Mouse (Mus musculus) gastrocnemius, adult 18-20 months (tissue): ENCODE results near the gene Pdgfc. TPM values are rescaled to one million over a fixed set of nuclear protein-coding genes. Genes with fewer than 3 reads are reported as not detected.
"Not testable (repeated sequence)": the region's sequence is repeated elsewhere in the genome, so short reads cannot be mapped to it uniquely, and the experiment has no call there.

Source experiments
- DNase-seq: peaks from one replicate; pipeline ENCODE4 v3.0.0; 2021; ENCODE audit warnings: low spot score
- total RNA-seq, 2 experiments: library from RNA; stranded (reverse); gene quantifications; 2 replicates each; pipeline ENCODE4 v1.2.3; 2021

Gene Pdgfc
- total RNA-seq, 2 experiments from 2014 or later = 1.9 to 3.5 TPM

DNA sequence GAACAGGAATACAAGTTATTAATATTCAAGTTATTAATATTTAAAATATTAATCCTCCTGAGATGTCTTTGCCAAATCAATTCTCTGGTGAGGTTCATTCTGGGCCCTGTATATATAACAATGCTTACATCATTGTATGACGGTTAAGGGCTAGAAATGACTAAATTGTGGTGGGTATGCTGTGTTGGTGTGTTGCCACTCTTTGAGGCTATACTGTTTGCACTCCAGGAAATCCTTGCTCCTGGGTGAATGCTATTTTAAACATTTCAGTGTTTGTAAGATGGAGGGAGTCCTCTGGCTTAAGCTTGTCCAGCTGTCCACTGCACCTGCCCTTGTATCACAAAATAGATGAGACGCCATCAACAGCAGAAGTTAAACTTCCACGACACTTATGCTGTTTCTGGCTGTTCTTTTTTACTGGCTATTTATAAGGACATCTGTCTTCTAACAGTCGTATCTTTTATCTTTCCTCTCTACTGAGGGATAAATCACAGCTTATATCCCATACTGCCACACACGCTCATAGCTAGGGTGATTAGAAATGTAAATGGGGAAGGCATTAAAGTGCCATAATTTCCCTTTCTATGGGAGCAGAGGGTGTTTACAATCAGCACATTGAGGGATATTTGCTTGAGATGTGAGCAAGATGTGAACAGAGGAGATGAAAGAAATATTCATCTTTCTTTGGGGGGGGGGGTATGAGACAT is 9.3 kb downstream of the Pdgfc start:
- DNase-seq = no peak

DNA sequence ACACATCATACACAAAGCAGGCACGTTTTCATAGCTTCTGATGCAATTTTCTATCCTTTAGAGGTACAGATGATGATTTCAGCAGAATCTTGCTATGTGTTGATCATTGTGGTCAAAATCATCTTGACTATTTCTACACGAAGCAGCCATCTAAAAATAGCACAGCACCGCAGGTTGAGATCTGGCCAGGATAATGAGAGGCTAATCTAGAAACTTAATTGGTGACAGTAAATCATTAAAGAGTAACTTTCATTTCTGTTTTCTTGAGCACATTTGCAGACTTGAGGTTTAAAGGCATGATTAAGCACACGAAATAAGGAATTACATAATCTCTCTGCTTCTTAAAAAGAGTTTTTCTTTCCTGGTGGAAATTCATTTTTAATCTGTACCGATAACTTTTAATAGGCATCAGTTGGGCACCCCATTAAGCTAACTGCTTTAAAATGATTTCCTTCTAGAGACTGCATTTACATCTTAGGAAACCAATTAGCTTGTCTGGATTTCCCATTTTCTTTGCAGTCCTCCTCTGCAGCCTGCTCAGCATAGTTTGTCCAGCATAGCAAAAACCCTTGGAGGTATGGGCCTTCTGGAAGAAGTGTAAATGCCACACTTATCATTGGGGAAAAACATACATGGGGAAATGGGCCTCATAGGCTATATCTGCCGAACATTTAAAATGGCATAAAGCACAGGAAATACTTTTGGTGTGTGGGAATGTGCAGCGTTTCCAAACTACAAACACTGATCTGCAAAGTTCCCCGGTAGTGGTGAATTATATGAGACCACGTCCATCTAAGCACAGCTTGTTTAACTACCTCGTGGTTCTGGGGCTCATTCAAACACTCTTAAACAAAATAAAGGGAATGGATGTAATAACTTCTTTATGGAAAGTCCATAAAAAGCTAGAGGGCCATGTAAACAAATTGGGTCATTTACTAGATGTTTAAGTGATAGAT is 10.7 kb downstream of the Pdgfc start:
- no peak for DNase-seq

DNA sequence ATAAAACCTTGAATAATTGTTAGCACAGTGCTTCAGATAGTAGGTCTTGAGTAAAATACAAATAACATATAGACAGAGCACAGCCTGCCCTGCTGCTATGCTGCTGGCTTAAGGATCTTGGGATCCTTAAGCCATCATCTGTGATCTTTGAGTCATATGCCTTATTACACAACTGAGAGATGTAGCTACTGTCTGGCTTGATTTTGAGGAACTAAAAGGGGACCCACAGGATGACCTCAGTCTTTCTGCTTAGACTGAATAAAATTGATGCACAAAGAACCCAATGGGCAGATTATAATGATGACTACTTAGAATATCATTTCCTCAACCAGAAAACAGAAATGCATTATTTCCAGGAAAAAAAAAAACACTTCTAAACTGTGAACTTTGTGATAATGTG is 15.3 kb downstream of the Pdgfc start:
- DNase-seq = no peak

DNA sequence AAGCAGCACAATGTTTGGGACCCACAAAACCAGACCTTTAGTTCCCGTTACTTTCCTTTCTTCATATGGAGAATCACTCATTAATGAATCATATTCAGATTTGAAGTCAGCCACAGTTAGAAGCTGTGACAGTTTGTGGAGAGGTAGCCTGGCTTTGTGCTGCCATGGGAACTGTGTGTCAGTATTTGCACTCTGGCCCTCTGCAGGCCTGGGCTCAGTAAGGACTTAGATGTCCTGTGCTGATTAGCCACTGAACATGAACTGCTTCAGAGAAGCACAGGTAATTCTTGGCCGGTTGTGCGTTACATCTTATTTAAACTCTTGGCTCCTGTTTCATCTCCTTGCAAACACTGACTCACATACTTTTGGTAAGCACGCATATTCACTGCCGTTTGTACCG is 16.2 kb downstream of the Pdgfc start:
- no peak for DNase-seq

DNA sequence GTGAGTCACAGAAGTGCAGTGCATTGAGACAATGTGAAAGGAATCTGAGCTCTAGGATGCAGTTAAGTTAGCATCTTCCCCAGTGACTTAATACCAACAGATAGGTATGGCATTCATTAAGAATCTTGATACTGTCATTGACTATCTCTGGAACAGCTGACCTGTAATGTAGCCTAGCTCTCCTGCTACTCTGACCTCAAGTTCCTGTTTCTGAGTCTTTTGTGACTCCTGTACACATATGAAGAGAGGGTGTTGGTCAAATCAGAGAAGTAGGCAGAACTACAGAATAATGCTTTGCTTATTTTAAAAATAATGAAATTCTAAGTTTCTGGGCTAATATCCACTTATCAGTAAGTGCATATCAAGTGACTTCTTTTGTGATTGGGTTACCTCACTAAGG is 17.9 kb downstream of the Pdgfc start:
- DNase-seq = no peak

DNA sequence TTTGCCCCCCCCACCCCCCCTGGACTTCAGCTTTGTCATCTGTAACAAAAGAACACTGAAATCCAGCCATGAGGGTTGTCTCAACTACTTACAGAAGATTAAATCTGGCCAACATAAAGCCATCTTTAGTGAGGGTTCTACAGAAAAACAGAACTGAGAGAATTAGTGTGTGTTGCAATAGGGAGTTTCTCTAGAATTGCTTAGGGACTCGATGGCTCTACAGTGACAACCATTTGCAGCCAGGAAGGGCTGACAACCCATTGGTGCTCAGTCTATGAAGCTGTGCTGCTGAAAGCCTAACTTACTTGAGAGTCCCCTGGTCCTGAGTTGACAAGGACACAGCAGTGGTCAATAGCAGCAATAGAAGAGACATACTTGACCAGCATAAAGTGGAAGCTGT is 21.5 kb downstream of the Pdgfc start:
- no peak for DNase-seq

DNA sequence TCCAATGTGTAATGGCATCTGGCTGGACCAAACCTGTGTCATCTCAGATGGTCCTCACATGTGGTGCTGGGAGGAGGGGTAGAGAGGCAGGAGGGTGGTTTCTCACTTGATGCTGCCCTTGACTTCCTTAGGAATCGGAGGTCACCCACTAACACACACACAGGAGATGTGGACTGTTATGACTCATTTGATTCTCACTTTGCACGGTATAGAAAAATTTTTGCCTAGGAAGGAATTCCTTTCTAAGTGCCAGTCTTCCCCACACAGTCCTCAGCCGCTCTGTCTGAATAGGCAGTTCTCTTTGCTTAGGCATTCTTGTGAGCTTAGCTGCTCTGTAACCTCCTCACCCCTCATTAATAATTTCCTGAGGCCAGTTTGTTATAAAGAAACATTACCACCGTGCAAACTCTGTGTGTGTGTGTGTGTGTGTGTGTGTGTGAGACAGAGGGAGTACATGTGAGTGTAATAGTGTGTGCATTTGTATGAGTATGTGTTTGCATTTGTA is 22.4 kb downstream of the Pdgfc start:
- DNase-seq = no peak

DNA sequence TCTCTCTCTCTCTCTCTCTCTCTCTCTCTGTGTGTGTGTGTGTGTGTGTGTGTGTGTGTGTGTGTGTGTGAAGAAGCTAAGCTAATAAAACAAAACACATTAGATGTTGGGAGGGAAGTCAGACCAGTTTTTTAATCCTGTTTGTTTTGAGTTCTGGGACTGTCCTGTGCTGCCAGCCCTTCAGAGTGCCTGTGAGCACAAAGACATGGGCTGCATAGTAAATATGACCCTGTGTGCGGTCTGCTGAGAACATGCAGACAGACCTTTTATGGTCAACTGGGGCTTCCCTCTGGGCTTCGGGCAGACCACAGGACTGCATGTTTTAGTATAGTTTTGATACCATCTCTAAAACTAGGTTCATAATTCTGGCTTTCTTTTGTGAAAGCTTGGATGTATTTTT is 32.3 kb downstream of the Pdgfc start:
- DNase-seq = no peak

DNA sequence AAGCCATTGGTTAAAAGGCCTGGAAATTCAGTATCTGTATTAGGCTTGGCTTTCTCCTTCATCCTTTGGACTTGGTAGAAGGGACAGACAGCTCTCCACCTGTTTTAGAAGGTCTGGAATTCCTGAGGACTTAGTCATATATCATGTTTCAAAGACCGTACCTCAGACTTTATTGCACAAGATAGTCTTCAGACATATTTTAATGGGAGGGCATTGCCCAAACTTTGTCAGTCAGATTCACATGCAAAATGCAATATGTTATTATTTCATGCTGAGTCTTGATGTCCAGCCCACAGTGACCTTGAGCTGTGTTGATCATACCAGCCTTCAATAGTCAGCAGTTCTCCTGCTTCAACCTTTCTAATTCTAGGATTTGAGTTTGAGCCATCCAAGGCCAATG is 64.9 kb downstream of the Pdgfc start:
- no peak for DNase-seq

DNA sequence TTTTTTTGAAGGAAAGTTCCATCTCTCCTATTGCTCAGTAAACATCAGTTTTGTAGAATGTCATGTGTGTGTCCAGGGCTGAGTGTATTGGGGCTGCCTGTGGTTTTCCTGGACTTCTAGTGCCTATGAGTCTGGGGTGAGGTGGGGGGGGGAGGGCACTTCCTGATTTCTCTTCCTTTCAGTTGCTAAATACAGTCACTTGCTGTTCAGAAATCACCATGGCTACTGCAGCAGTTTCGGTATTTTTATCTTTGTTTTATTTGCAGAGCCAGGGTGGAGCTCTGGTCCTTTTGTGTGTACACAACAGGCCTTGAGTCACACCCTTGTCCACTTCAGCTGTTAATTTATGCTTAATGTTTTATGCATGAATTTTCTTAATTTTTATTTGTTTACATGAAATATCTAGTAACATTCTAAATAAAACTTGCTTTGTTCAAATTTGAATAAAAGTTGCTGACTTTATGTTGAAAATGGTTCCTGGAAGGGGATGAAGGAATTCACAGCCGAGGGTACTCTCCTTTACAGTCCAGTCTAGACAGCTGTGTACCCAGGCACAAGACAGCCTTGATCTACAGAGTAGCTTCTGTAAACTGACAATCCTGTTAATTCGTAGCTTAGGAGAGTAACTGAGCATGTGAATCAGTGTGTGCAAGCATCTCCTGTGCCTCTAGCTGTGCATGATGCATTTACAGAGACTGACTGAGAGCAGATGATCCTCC is 66.1 kb downstream of the Pdgfc start:
- no peak for DNase-seq

DNA sequence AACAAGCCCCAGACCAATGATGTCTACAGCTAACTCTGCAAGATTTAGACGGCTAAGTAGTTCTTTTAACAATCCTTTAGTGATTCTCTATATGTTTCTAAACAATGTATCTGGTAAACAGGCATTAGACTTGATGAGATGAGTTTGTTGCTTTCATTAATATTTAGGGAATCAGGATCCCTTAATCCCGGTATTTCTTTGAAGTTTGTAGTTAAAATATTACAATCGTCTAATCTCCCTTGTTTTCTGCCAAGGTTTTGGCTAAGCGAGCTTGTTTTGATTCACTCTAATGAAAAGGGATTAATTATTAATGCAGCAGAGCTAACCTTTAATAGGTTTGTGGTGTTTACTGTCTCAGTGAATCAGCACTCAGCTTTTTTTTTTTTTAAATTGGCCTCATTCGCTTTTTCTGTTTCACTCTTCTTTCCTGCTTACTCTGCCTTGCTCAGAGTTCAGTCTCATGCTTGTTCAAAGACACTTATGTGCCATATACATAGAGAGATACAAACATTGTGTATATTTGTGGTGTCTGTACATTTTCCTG is 66.7 kb downstream of the Pdgfc start:
- DNase-seq = no peak

DNA sequence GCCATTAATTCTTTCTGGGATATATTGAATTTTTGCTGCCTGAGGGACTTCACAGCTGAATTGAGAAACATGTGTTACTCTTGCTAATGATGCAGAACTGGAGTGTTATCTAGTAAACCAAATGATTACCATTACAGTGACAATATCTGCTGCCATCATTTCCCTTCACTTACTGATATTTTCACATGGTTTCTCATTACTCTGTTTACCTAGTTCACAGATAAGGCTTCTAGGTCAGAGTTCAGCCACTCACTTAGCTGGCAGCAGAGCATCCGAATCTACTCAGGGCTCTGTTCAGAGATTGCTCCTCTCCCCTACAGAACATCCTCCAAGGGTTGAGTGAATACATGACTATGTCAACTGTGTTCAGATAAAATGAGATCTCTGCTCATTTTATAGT is 71.3 kb downstream of the Pdgfc start:
- no peak for DNase-seq

DNA sequence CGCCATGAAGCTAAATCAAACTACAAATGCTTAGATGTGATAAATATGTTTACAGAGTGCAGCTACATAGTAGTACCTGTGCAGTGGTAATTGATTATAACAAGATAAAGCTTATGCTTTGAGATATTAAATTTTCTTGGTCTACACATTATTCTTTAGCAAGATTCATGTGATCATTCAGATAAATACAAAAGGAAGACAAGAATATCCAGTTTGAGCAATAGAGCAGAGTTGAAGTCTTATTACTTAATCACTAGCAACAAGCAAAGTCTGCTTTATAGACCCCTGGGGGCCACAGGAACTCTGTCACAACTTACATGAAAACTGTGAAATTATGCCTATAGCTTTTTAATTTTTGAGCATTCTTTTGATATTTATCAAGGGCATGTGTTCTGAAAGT is 74.8 kb downstream of the Pdgfc start:
- no peak for DNase-seq

DNA sequence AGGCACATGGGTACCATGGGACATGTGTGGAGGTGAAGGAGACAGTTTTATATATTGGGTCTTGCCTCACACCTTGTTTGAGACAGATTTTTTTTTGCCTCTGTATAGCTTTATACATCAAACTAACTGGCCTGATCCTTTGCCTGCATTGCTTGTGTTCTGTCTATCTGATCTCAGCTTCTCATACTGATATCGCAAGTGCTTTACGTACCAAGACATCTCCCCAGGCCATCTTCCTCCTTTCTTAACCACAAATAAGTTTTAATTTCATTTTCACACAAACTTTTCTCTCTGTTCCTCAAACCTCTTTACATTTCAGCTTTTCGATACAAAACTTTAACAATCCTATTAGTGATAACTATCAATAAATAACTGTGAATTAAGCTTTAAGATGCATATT is 76.7 kb downstream of the Pdgfc start:
- DNase-seq = no peak

DNA sequence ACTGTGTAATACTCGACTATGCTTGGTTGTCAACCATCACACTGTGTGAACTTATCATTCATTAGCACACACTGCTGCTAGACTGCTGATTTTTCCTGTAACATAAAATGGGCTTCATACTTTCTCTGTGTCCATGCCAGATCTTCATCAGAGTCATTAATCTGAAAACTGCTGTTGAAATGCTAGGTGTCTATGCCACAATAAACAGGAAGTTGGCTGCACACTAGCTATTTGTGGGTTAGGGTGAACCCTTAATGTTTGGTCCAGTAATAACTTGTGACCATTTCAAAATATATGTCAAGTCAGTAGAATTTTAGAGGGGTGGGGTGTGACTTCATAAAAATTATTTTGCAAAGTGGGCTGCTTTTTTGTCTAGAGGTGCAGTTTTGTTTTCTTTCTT is 84.4 kb downstream of the Pdgfc start:
- no peak for DNase-seq

DNA sequence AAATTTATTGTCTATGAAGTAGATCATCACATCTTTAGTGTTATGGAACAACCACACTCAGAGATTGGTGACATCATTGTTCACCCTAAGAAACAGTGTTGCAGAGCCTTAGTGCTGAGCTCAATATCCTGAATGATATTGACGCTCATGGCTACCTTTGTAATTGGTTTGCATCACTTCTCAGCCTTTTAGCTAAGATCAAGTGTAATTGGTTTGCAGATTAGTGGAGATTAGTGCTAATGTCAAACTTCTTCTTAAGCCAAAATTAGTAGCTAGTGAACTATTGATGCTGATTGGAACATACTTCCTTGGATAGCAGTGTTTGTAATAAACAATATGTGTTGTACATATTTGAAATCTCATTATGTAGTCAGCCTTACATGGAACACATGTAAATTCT is 85.5 kb downstream of the Pdgfc start:
- no peak for DNase-seq

DNA sequence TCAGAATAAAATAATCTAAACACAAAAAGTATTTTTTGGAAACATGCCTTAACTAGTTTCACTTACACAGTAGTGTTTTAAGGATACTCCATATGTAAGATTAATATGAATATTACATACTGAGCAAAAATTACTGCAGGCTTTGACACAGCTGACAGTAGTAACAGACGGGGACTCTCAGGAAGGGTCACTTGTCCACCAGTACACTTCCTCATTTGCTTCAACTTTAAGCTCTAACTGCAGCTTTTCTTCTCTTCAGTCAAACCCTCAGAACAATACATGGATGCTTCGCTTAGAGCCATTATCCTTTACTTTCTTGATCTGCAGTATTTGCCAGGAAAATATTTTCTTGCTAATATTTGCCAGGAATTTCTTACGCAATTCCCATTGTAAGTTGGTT is 87.2 kb downstream of the Pdgfc start:
- no peak for DNase-seq

DNA sequence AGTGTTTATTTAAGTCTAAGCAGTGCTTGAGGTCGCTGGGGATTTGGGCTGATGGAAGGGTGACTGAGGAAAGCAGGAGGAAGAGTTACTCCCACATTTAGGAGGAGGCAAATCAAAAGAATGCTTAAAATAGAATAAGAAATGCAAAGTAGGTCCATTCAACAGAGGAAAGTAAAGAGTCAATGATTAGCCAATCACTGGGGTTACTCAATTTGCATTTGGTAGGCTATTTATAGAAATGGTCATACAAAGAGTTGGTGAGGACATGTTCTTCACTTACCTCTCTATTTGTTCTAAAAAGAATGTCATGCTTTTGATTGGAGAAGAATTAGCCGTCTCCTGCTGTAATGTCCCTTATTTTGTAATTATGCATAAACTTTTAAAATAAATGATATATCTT is 90.8 kb downstream of the Pdgfc start:
- no peak for DNase-seq

DNA sequence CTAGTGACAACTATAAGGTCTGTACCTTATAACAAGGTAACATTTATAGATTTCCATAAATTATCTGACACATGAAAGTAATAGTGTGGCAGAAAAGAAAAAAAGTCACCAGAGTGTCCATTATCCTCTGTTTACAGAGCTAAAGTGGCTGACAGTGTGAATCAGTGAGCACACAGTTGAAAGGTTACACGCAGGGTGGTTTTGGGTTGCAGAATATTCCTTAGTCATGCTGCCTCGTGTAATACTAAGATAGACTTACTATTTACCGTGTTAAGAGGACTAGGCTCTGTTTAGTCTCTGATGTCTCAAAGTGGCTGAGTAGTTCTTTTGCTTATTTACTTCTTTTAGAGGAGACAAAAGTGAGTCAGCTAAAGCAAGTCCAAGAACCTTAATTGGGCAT is 100.8 kb downstream of the Pdgfc start:
- DNase-seq = no peak

DNA sequence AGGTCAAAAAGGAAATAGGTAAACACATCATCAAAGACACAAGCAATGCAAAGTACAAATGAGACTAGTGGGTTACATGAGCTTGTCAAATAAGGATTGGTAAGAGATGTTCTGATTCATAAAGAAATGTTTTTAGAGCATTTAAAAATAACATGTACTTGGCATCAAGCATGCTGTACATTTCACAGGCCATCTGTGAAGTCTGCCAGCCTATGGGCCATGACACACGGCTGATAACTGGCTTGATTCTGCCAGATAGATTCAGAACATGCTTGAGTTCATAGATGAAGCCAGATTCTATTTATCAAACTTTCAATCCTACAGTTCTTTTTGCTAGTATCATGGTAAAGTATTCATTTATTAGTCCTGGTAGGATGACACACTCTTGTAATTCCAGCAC is 101.8 kb downstream of the Pdgfc start:
- not testable (repeated sequence) for DNase-seq

DNA sequence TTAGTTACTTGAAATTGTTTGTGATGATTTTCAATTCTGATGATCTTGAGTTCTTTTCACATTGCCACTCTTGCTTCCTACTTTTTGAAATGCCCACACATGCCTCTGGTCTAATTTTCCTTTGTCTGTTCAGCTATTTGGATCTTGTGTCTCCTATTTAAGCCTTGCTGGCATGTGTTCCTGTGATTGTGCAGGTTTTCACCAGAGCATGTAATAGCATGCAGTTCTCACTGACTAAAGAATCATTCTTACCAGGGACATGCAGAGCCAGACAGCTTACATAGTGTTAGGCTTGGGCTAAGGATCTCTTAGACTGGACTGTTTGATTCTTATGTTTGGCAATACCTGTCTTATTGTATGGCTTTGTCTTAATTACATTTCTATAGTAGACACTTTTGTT is 107.5 kb downstream of the Pdgfc start:
- DNase-seq = no peak

DNA sequence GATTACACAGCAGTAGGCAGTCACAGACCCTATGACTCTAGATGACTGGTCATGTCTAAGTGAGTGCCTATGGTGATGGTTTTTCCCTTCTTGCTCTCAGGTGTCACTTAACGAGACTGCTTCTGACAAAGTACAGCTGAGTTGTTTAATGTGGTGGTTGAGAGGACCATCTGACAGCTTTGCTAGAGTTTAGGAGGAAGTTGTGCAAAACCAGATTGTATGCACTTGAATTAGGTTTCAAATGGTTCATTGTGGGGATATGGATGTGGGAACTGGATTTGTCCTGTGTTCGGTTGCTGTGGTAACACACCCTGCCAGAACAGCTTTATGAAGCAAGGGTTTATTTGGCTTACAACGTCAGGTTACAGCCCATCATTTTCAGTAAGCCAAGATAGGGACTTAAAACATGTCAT is 112.9 kb downstream of the Pdgfc start:
- no peak for DNase-seq
